8 mouse cellular contexts compared by ENCODE assay signal in the genomic region with DNA sequence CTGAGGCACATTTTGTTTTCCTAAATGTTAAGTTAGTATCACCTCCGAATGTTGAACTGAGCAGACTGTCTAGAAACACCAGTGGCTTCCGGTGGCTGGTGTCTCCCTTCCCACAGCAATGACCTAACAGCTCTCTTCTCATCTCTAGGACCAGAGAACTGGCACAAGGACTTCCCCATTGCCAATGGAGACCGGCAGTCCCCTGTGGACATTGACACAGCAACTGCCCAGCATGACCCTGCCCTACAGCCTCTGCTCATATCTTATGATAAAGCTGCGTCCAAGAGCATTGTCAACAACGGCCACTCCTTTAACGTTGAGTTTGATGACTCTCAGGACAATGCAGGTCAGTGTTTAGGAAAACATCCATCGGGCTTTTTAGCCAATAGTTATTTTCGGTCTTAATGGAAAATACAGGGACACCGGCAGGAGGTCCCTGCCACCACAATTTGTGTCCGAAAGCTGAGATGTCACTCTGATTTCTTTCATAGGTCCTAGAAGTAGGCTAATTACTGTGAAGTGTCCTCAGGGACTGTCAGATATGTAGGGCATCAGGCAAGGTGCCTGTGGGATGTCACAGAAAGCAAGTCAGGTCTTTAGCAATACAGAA. TPM values are rescaled to one million over a fixed set of nuclear protein-coding genes. Genes with fewer than 3 reads are reported as not detected.
DNase-seq lines count a peak whose midpoint lies in the region; ATAC-seq and TF ChIP-seq lines count a peak whose summit lies in the region.

No protein-coding gene starts in this region.

- intact Hi-C loops in heart, postnatal 25 days (cut with DNase I): no loop called here

- TF ChIP-seq POLR2A in MEL (IDR thresholded peaks at IDR 0.05; ENCODE audit: control insufficient read depth in 1 of 2, insufficient read depth in 1 of 2, low read depth in 1 of 2, low read length in 2 of 2, poor library complexity in 1 of 2): no peak

- H3K9ac ChIP-seq in heart, embryonic 14.5 days (ENCODE audit: low read length): no peak overlapping the region
- H3K9ac ChIP-seq in MEL (ENCODE audit: control insufficient read depth, low read depth, low read length, poor library complexity, severe bottlenecking): peak overlapping the region; percentile 96
- H3K9ac ChIP-seq in hindbrain, embryonic 14.5 days: no peak overlapping the region

- no peak for ATAC-seq in heart, embryonic 14.5 days (ENCODE audit: insufficient number of reproducible peaks, insufficient read depth, low FRiP score, low read depth)
- no peak for ATAC-seq in hindbrain, embryonic 14.5 days (ENCODE audit: low FRiP score)

- H3K27ac ChIP-seq in heart, embryonic 14.5 days (replicated peaks in 1 of 2; ENCODE audit: control insufficient read depth in 1 of 2, insufficient read depth in 1 of 2, low read depth in 2 of 2, low read length in 2 of 2): no peak overlapping the region
- peak overlapping the region; percentile 85 for H3K27ac ChIP-seq in MEL (ENCODE audit: control insufficient read depth, low read depth, low read length)
- no peak overlapping the region for H3K27ac ChIP-seq in hindbrain, embryonic 14.5 days

- TF ChIP-seq CTCF in MEL (IDR thresholded peaks at IDR 0.05 in 2 of 3, conservative IDR thresholded peaks at IDR 0.05 in 1 of 3; ENCODE audit: control insufficient read depth in 1 of 3, insufficient read depth in 1 of 3, low read depth in 2 of 3, low read length in 3 of 3, poor library complexity in 1 of 3, severe bottlenecking in 1 of 3): no peak

- H3K4me1 ChIP-seq in heart, embryonic 14.5 days (ENCODE audit: control insufficient read depth in 2 of 2, insufficient read depth in 2 of 2, low read length in 2 of 2): peaks cover 2 to 4% of the 10 kb centered on the region in 2 experiments; a peak in 2 of 4 replicates
- H3K4me1 ChIP-seq in MEL (ENCODE audit: control insufficient read depth in 1 of 2, insufficient read depth in 2 of 2, low read length in 2 of 2): peaks cover 23 to 35% of the 10 kb centered on the region in 2 experiments
- H3K4me1 ChIP-seq in hindbrain, embryonic 14.5 days (replicated peaks; ENCODE audit: control insufficient read depth, insufficient read depth, low read length): no peaks in the 10 kb centered on the region
- H3K4me1 ChIP-seq in megakaryocyte, embryonic 14.5 days: peaks cover 66% of the 10 kb centered on the region

- H3K9me3 ChIP-seq in heart, embryonic 14.5 days (ENCODE audit: control insufficient read depth, low read length): no peaks in the 10 kb centered on the region
- H3K9me3 ChIP-seq in MEL (replicated peaks; ENCODE audit: insufficient read depth, low read length): no peaks in the 10 kb centered on the region
- no peaks in the 10 kb centered on the region for H3K9me3 ChIP-seq in hindbrain, embryonic 14.5 days (ENCODE audit: control insufficient read depth, low read length)
- no peaks in the 10 kb centered on the region for H3K9me3 ChIP-seq in megakaryocyte, embryonic 14.5 days

- H3K4me2 ChIP-seq in heart, embryonic 14.5 days (ENCODE audit: low read length): peak overlapping the region; percentile 86
- peak overlapping the region; percentile 87 for H3K4me2 ChIP-seq in hindbrain, embryonic 14.5 days (replicated peaks)

- no peak for DNase-seq in heart, postnatal 25 days (ENCODE audit: low spot score)
- DNase-seq in MEL (ENCODE audit: low read depth, low spot score): peak; percentile 58
- DNase-seq in hindbrain, embryonic 14.5 days (ENCODE audit: low spot score): no peak
- no peak for DNase-seq in right cerebral cortex, postnatal 36 days (ENCODE audit: low spot score in 2 of 2)
- DNase-seq in adrenal gland, postnatal 10 days: no peak
- DNase-seq in urinary bladder, postnatal 25 days (ENCODE audit: low spot score): no peak

- H3K27me3 ChIP-seq in heart, embryonic 14.5 days (ENCODE audit: control insufficient read depth, insufficient read depth, low read length): no peaks in the 10 kb centered on the region
- H3K27me3 ChIP-seq in MEL (ENCODE audit: control insufficient read depth in 1 of 2, insufficient read depth in 2 of 2, low read length in 2 of 2): no peaks in the 10 kb centered on the region
- peaks cover 4% of the 10 kb centered on the region for H3K27me3 ChIP-seq in hindbrain, embryonic 14.5 days (ENCODE audit: control insufficient read depth, insufficient read depth, low read length)
- H3K27me3 ChIP-seq in megakaryocyte, embryonic 14.5 days (replicated peaks): no peaks in the 10 kb centered on the region

- peak overlapping the region in 1 of 2 experiments; percentile 70; a peak in 1 of 4 replicates for H3K4me3 ChIP-seq in heart, embryonic 14.5 days (ENCODE audit: control insufficient read depth in 1 of 2, insufficient read depth in 1 of 2, low read depth in 1 of 2, low read length in 2 of 2)
- peak overlapping the region; percentile 66 to 90 for H3K4me3 ChIP-seq in MEL (ENCODE audit: control insufficient read depth in 1 of 2, insufficient read depth in 1 of 2, low read depth in 2 of 2, low read length in 2 of 2)
- no peak overlapping the region for H3K4me3 ChIP-seq in hindbrain, embryonic 14.5 days (replicated peaks; ENCODE audit: low read length)
- peak overlapping the region; percentile 98 for H3K4me3 ChIP-seq in megakaryocyte, embryonic 14.5 days (replicated peaks)

- no peaks in the 10 kb centered on the region for H3K36me3 ChIP-seq in heart, embryonic 14.5 days (ENCODE audit: control insufficient read depth, insufficient read depth, low read length)
- H3K36me3 ChIP-seq in MEL (ENCODE audit: control insufficient read depth in 1 of 2, insufficient read depth in 2 of 2, low read length in 2 of 2): peaks cover 7 to 55% of the 10 kb centered on the region in 2 experiments
- no peaks in the 10 kb centered on the region for H3K36me3 ChIP-seq in hindbrain, embryonic 14.5 days (replicated peaks; ENCODE audit: control insufficient read depth, insufficient read depth)
- peaks cover 17% of the 10 kb centered on the region for H3K36me3 ChIP-seq in megakaryocyte, embryonic 14.5 days (replicated peaks; ENCODE audit: low read length)

- TF ChIP-seq EP300 in MEL (IDR thresholded peaks at IDR 0.05; ENCODE audit: low read depth in 1 of 2, low read length in 2 of 2): no peak

- WGBS in heart, embryonic 14.5 days: 59% methylated on average over 10 of the region's 10 CpGs
- WGBS in hindbrain, embryonic 14.5 days: 70% methylated on average over 10 of the region's 10 CpGs

- H3K79me2 ChIP-seq in MEL (ENCODE audit: control insufficient read depth, insufficient read depth, low read length, poor library complexity): peaks cover 50% of the 10 kb centered on the region

- no peak for TF ChIP-seq RAD21 in MEL (IDR thresholded peaks at IDR 0.05; ENCODE audit: low read depth, low read length)

TF ChIP-seq in MEL, 35 proteins besides CTCF, POLR2A, EP300 and RAD21:
- no peak for TF ChIP-seq USF2 (IDR thresholded peaks at IDR 0.05; ENCODE audit: borderline replicate concordance in 1 of 2, insufficient read depth in 1 of 2, low read depth in 1 of 2, low read length in 2 of 2)
- peak; percentile 30 for TF ChIP-seq ETS1 (IDR thresholded peaks at IDR 0.05; ENCODE audit: low read depth, low read length)
- TF ChIP-seq MXI1 (IDR thresholded peaks at IDR 0.05; ENCODE audit: low read depth, low read length): 0 out of 2 replicates have a peak, but pooled peaks have one; percentile 7

RNA-seq across cellular contexts. Expression of a gene that starts 1.7 kb away (rescaled TPM):
- polyA plus RNA-seq in heart, embryonic 14.5 days (2014; fragmentation: Nextera tagmentation; extraction: Ambion mirVana): 27.9 and 43.7 TPM in 2 replicates
- total RNA-seq in heart, postnatal 25 days (2021): 1 to 10 TPM; 6.9 to 8.9 TPM
- 235 and 397 TPM in 2 replicates for total RNA-seq in MEL (2012; rRNA removed)
- polyA plus RNA-seq in MEL (2012; ENCODE audit: insufficient read depth in 1 of 2, insufficient read length in 2 of 2, low read depth in 1 of 2, low replicate concordance in 2 of 2, missing spikeins in 1 of 2): 100 to 1,000 TPM; 109 to 369 TPM
- polyA plus RNA-seq in hindbrain, embryonic 14.5 days (2014; fragmentation: Nextera tagmentation; extraction: Ambion mirVana): 43.5 and 44.7 TPM in 2 replicates
- polyA plus RNA-seq in megakaryocyte, embryonic 14.5 days (2012; ENCODE audit: insufficient read depth, low replicate concordance): 53.1 and 125 TPM in 2 replicates
- total RNA-seq in adrenal gland, postnatal 10 days (2021): 10 to 100 TPM; 38.0 to 50.9 TPM

RNA-seq across cellular contexts. Expression of a gene that starts 24.5 kb away (rescaled TPM):
- 7.0 and 7.8 TPM in 2 replicates for polyA plus RNA-seq in heart, embryonic 14.5 days (2014; fragmentation: Nextera tagmentation; extraction: Ambion mirVana)
- 10 to 100 TPM; 20.3 to 63.9 TPM for total RNA-seq in heart, postnatal 25 days (2021)
- total RNA-seq in MEL (2012; rRNA removed): 1.7 and 1.8 TPM in 2 replicates
- polyA plus RNA-seq in MEL (2012; ENCODE audit: insufficient read depth in 1 of 2, insufficient read length in 2 of 2, low read depth in 1 of 2, low replicate concordance in 2 of 2, missing spikeins in 1 of 2): 1 to 10 TPM in 1 of 2 experiments, not detected in 1; 4.9 TPM
- 0.82 and 1.6 TPM in 2 replicates for polyA plus RNA-seq in hindbrain, embryonic 14.5 days (2014; fragmentation: Nextera tagmentation; extraction: Ambion mirVana)
- not detected in 2 replicates for polyA plus RNA-seq in megakaryocyte, embryonic 14.5 days (2012; ENCODE audit: insufficient read depth, low replicate concordance)
- 1,000 to 10,000 TPM; 1,701 to 1,775 TPM for total RNA-seq in adrenal gland, postnatal 10 days (2021)
